32 mouse cellular contexts compared by ENCODE assay signal in the genomic region with DNA sequence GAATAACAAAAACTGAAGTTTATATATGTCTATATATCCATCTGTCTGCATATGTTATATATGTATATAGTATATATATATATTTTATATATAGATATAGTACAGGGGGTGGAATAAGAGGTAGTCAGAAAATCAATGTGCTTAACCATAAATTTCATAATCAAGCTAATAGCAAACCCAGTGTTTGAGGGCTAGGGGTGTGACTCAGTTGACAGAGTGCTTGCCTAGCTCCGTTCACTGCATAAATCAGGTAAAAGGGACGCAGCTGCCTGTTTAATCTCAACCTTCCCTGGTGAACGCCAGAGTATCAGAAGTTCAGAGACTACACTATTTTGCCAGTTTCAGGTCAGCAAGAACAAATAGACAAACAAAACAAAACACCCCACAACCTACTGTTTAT. TPM values are rescaled to one million over a fixed set of nuclear protein-coding genes. Genes with fewer than 3 reads are reported as not detected.
"Had no signal": no experiment of that assay in that cellular context is flagged by ENCODE, and none has a peak within 500 bp of the region (broad histone marks: within the 10 kb centered on the region; RNA-seq: fewer than 3 reads in every experiment).

No protein-coding gene starts in this region.

RNA-seq across cellular contexts. Expression of a gene that starts 8.0 kb away (rescaled TPM):
- total RNA-seq: left cerebral cortex, adult 18-20 months; left cerebral cortex, adult 2 months; left cerebral cortex, postnatal 10 days; left cerebral cortex, postnatal 14 days; left cerebral cortex, postnatal 25 days; left cerebral cortex, postnatal 36 days; left cerebral cortex, postnatal 4 days; megakaryocyte progenitor cell, adult 5-6 weeks; megakaryocyte, adult 5-6 weeks; midbrain, postnatal 0 days had no signal
- polyA plus RNA-seq: limb, embryonic 10.5 days; limb, embryonic 11.5 days; limb, embryonic 12.5 days; limb, embryonic 13.5 days; limb, embryonic 14.5 days; limb, embryonic 15.5 days; liver, embryonic 11.5 days; liver, embryonic 12.5 days; liver, embryonic 14.5 days; lung, adult 2 months; lung, embryonic 14.5 days; lung, embryonic 15.5 days; lung, embryonic 16.5 days; lung, postnatal 0 days; macrophage; midbrain, embryonic 11.5 days; midbrain, embryonic 12.5 days; midbrain, embryonic 13.5 days; midbrain, embryonic 14.5 days; midbrain, embryonic 15.5 days; midbrain, postnatal 0 days; myocyte; neural tube, embryonic 11.5 days had no signal
